Mouse (Mus musculus) thymus, adult 18-20 months (tissue): ENCODE results near the gene Tbc1d24.

Source experiments
- DNase-seq, 2 experiments: peaks; one replicate each; pipeline ENCODE4 v3.0.0; 2022; ENCODE audit warnings: mixed read lengths in 2 of 2

Tbc1d24 gene

GRCm38 (mm10) chr17:24205284-24205888 is at the start of gene Tbc1d24:
Gene Tbc1d24 (minus strand): TSS chr17:24205562.
- peak; percentile 81 to 82 for DNase-seq

GRCm38 (mm10) chr17:24252329-24252728 is 47.0 kb upstream of the Tbc1d24 start:
- no peak for DNase-seq

GRCm38 (mm10) chr17:24251320-24252069 is 46.1 kb upstream of the Tbc1d24 start, which contains the start of gene Ccnf:
Gene Ccnf (minus strand): TSS chr17:24251484.
- DNase-seq: peak; percentile 97 to 98

- no peak for DNase-seq
Measured at GRCm38 (mm10) chr17:24250988-24251319, 45.6 kb upstream of the Tbc1d24 start.

GRCm38 (mm10) chr17:24248641-24249040 is 43.3 kb upstream of the Tbc1d24 start:
- DNase-seq: no peak

GRCm38 (mm10) chr17:24244061-24244460 is 38.7 kb upstream of the Tbc1d24 start:
- DNase-seq: no peak

GRCm38 (mm10) chr17:24243311-24243969 is 38.1 kb upstream of the Tbc1d24 start:
- DNase-seq: no peak

GRCm38 (mm10) chr17:24236921-24237320 is 31.6 kb upstream of the Tbc1d24 start:
- DNase-seq: no peak

GRCm38 (mm10) chr17:24236479-24236878 is 31.1 kb upstream of the Tbc1d24 start:
- DNase-seq: no peak

GRCm38 (mm10) chr17:24227941-24228340 is 22.6 kb upstream of the Tbc1d24 start:
- DNase-seq: no peak

GRCm38 (mm10) chr17:24226721-24227120 is 21.4 kb upstream of the Tbc1d24 start:
- DNase-seq: no peak

GRCm38 (mm10) chr17:24225851-24226250 is 20.5 kb upstream of the Tbc1d24 start:
- no peak for DNase-seq

- DNase-seq: no peak
Measured at GRCm38 (mm10) chr17:24224741-24225140, 19.4 kb upstream of the Tbc1d24 start.

- DNase-seq: no peak
Measured at GRCm38 (mm10) chr17:24223513-24223912, 18.2 kb upstream of the Tbc1d24 start.

GRCm38 (mm10) chr17:24222653-24223052 is 17.3 kb upstream of the Tbc1d24 start:
- no peak for DNase-seq

- DNase-seq: peak; percentile 89 to 92
Measured at GRCm38 (mm10) chr17:24220435-24221411, 15.4 kb upstream of the Tbc1d24 start, which contains the start of gene Tedc2. Gene Tedc2 (minus strand): TSS chr17:24220851.

- DNase-seq: no peak
Measured at GRCm38 (mm10) chr17:24216836-24217235, 11.5 kb upstream of the Tbc1d24 start.

- no peak for DNase-seq
Measured at GRCm38 (mm10) chr17:24213186-24213585, 7.8 kb upstream of the Tbc1d24 start.

- no peak for DNase-seq
Measured at GRCm38 (mm10) chr17:24212441-24213018, 7.2 kb upstream of the Tbc1d24 start.

- DNase-seq: no peak
Measured at GRCm38 (mm10) chr17:24211631-24212440, 6.5 kb upstream of the Tbc1d24 start.

- no peak for DNase-seq
Measured at GRCm38 (mm10) chr17:24210591-24210990, 5.2 kb upstream of the Tbc1d24 start.
